Mouse (Mus musculus) intestine, embryonic 16.5 days (tissue): ENCODE data around the gene Vcan. TPM values are rescaled to one million over a fixed set of nuclear protein-coding genes. Genes with fewer than 3 reads are reported as not detected.

Source experiments
- ATAC-seq: fragments of 200-750 bp; cut with Nextera tagmentation; 2 replicates; pipeline ENCODE4 v1.8.0; 2017; ENCODE audit warnings: moderate TSS enrichment, moderate library complexity
- H3K27ac ChIP-seq: fragments of 300-500 bp; sonication (generic); 2 replicates; pipeline ENCODE4 v1.5.1; 2014; ENCODE audit warnings: mild to moderate bottlenecking, low read length
- H3K27me3 ChIP-seq: fragments of 300-500 bp; sonication (generic); replicated peaks from 2 replicates; pipeline ENCODE4 v1.6.1; 2014; ENCODE audit warnings: low read length, control low read depth, mixed read lengths; ENCODE audit not compliant: control insufficient read depth, insufficient read depth
- H3K36me3 ChIP-seq: fragments of 300-500 bp; sonication (generic); 2 replicates; pipeline ENCODE4 v1.6.1; 2014; ENCODE audit warnings: low read length, control low read depth; ENCODE audit not compliant: control insufficient read depth, insufficient read depth
- H3K4me1 ChIP-seq: fragments of 300-500 bp; sonication (generic); 2 replicates; pipeline ENCODE4 v1.6.1; 2014; ENCODE audit warnings: low read length, control low read depth, mixed read lengths; ENCODE audit not compliant: control insufficient read depth, insufficient read depth
- H3K4me2 ChIP-seq: fragments of 300-500 bp; sonication (generic); 2 replicates; pipeline ENCODE4 v1.6.1; 2014; ENCODE audit warnings: low read depth, low read length, control low read depth
- H3K4me3 ChIP-seq: fragments of 300-500 bp; sonication (generic); 2 replicates; pipeline ENCODE4 v1.5.1; 2014; ENCODE audit warnings: mild to moderate bottlenecking, low read length
- H3K9ac ChIP-seq: fragments of 300-500 bp; sonication (generic); 2 replicates; pipeline ENCODE4 v1.6.1; 2014; ENCODE audit warnings: low read depth, low read length
- H3K9me3 ChIP-seq: fragments of 300-500 bp; sonication (generic); 2 replicates; pipeline ENCODE4 v1.6.1; 2016; ENCODE audit warnings: low read length, control low read depth; ENCODE audit not compliant: control insufficient read depth
- WGBS: fragments of 180-500 bp; shearing (Covaris S2); extraction: QIAGEN DNeasy Blood & Tissue Kit; methylation state at CpG from one replicate; pipeline ENCODE4 v1.1.7; 2014; 5-methylcytosine and 5-hydroxymethylcytosine counted together
- polyA plus RNA-seq: library from polyadenylated mRNA; unstranded; fragments of >200 nt; fragmentation: Nextera tagmentation; extraction: Ambion mirVana; gene quantifications from 2 replicates; pipeline ENCODE4 v1.2.1, GENCODE M21; 2015

The Vcan gene
- polyA plus RNA-seq, 1 experiment from 2014 or later: 15.6 TPM

DNA sequence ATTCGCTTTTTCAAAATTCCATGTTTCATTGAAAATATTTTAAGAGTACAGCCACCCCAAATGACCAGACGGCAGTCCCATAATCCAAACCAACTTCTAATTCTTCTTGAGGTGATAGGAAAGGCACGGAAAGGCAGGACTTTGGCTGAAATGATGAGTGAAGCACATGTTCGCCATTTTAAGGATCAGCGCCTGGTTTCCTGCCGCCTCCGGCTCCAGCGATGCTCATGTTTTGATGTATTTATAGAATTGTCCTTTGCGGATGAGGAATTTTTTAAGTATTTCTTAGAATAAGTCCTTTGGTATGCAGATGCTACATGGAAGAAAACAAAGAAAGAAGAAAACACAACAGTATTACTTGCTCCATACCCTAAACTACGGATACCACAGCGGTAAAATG lies 85.3 kb downstream of the Vcan start:
- no peak overlapping the region for H3K4me3 ChIP-seq
- no peak overlapping the region for H3K4me2 ChIP-seq
- no peak overlapping the region for H3K27ac ChIP-seq
- 96% methylated on average over 11 of the region's 11 CpGs for WGBS
- no peaks in the 10 kb centered on the region for H3K4me1 ChIP-seq
- no peak overlapping the region for H3K9ac ChIP-seq
- ATAC-seq: no peak
- no peaks in the 10 kb centered on the region for H3K36me3 ChIP-seq
- H3K9me3 ChIP-seq: no peaks in the 10 kb centered on the region
- no peaks in the 10 kb centered on the region for H3K27me3 ChIP-seq

DNA sequence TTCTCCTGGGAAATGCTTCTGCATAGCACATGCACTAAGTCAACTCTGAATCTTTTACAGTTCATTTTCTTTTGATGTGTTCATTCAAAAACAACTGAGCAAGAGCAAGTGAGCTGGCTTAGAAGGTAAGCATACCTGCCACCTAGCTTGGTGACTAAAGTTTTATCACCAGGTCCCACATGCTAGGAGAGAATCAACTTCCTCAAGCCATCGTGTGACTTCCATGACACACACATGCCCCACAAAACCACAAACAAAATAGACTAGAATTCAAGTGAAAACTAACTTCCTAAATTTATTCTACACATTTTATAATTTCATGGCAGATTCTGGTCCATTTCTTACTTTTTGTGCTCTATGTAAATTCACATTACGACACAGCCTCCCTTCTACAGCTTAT lies 89.0 kb downstream of the Vcan start:
- WGBS: 80% methylated on average over 2 of the region's 2 CpGs
- Histone ChIP-seq H3K4me2 (no peak overlapping the region), H3K4me1 (no peaks in the 10 kb centered on the region), H3K36me3 (no peaks in the 10 kb centered on the region), H3K27me3 (no peaks in the 10 kb centered on the region), H3K9ac (no peak overlapping the region), H3K9me3 (no peaks in the 10 kb centered on the region), H3K27ac (no peak overlapping the region), H3K4me3 (no peak overlapping the region)
- ATAC-seq: no peak

DNA sequence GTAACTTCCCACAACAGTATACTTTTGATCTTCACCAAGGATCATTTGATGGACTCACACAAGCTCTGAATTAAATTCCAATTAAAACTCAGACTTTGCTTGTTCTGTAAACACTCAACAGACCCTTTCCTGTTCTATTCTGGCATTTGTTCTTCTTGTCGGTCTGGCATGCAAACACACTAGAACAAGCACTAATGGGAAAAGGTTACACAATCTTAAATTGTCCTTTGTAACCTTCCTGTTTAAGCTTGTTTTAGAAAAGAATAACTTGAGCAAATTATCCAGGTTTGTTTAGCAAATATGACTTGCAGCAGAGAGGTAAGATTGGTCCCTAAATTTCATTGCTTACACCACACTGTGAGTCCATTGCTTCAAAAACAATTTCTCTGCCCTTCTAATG lies 89.5 kb downstream of the Vcan start:
- H3K27me3 ChIP-seq: no peaks in the 10 kb centered on the region

DNA sequence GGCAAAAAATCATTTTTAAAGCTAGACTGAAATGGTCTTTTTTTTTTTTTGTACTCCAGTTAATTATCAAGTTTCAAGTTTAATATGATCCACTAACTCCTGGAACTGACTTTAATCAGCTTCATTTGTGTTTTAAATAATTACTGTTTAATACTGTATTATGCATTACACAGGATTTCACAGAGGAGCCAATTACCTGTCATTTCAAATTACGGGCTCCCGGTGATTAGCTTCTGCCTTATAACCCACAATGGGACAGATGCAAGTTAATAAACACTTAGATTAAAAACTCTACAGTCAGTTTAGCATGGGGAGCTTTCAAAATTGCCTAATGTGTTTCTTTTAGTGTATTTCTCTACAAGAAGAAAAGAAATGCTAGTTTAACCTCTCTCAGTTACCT lies 96.7 kb downstream of the Vcan start:
- ATAC-seq: no peak
- H3K4me3 ChIP-seq: no peak overlapping the region
- no peaks in the 10 kb centered on the region for H3K4me1 ChIP-seq
- WGBS: 82% methylated on average over 2 of the region's 2 CpGs
- H3K27ac ChIP-seq: no peak overlapping the region
- no peaks in the 10 kb centered on the region for H3K9me3 ChIP-seq
- no peak overlapping the region for H3K4me2 ChIP-seq
- H3K36me3 ChIP-seq: no peaks in the 10 kb centered on the region
- no peaks in the 10 kb centered on the region for H3K27me3 ChIP-seq
- no peak overlapping the region for H3K9ac ChIP-seq

More for the DNA sequence above, 89.5 kb downstream of the Vcan start:
- no peaks in the 10 kb centered on the region for H3K36me3 ChIP-seq
- H3K4me3 ChIP-seq: no peak overlapping the region
- no peak overlapping the region for H3K27ac ChIP-seq
- H3K4me1 ChIP-seq: no peaks in the 10 kb centered on the region
- ATAC-seq: no peak
- no peaks in the 10 kb centered on the region for H3K9me3 ChIP-seq
- no peak overlapping the region for H3K9ac ChIP-seq
- WGBS: 41% methylated on average over 1 of the region's 1 CpGs
- H3K4me2 ChIP-seq: no peak overlapping the region

DNA sequence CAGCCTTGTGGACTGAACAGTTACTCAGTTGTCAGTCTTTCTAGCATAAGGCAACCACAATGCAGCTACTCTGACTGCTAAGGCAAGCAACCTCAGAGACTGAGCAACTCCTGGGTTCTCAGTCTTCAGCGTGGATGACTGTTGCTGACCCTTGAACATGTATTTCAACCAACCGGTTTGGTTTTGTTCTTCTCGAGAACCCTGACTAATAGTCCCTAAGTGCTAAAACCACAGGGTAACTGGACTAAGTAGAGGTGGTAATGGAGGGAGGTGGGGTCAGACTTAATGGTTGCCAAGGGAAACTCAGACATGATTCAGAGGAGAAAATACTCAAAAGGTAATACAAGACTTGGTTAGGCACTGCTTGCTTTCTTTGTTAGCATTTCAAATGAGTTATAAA lies 105.3 kb downstream of the Vcan start:
- Histone ChIP-seq H3K27ac (no peak overlapping the region), H3K4me2 (no peak overlapping the region), H3K36me3 (no peaks in the 10 kb centered on the region), H3K4me1 (no peaks in the 10 kb centered on the region), H3K27me3 (no peaks in the 10 kb centered on the region), H3K9ac (no peak overlapping the region), H3K4me3 (no peak overlapping the region), H3K9me3 (no peaks in the 10 kb centered on the region)
- ATAC-seq: no peak
- WGBS: 75% methylated on average over 3 of the region's 3 CpGs

DNA sequence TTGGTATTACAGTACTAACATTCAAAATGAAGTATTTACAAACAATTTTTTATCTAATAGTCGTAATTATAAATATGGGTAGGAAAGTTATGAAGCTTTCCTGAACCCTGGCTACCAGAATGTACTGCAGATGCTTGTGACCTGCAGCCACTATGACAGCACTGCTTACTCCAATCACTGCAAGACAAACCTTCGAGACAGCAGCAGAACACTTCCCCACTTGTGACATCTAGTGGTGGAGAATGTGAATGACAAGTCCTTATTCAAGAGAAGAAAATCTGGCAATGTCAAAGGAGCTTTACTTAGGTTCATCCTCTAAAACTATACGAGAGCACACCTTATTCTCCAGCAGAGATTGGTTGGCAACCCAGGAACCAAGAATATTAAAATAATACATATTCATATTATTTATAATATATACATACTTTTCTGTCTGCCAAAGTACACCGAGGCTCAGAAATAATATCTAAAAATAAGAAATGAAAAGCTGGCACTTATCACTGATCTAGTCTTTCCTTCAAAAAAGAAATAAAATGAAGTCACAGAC lies 108.1 kb downstream of the Vcan start:
- H3K4me2 ChIP-seq: no peak overlapping the region
- no peak overlapping the region for H3K27ac ChIP-seq
- H3K4me1 ChIP-seq: no peaks in the 10 kb centered on the region
- H3K27me3 ChIP-seq: no peaks in the 10 kb centered on the region
- no peaks in the 10 kb centered on the region for H3K36me3 ChIP-seq
- 0 out of 2 replicates have a peak, but pooled peaks have one; percentile 46 for ATAC-seq
- no peak overlapping the region for H3K4me3 ChIP-seq
- 31% methylated on average over 4 of the region's 4 CpGs for WGBS
- no peaks in the 10 kb centered on the region for H3K9me3 ChIP-seq
- no peak overlapping the region for H3K9ac ChIP-seq

DNA sequence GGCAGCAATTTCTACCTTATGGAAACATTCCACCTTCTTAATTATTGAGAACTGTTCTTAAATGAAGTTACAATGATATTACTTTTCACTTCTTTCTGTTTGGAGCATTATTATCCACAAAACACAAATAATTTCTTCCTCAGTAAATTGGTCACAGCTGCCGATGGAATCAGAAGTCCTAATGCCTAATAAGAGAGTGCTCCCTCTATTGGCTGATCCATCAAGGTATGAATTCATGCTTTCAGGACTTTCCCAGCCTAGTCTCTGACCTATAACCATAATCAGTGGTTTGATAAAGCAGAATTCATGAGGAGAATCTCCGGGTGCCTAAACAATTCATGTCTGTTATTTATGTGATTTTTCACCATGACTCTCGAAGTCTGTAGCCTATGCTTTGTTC lies 123.2 kb downstream of the Vcan start:
- no peak overlapping the region for H3K9ac ChIP-seq
- H3K4me3 ChIP-seq: no peak overlapping the region
- H3K36me3 ChIP-seq: no peaks in the 10 kb centered on the region
- H3K9me3 ChIP-seq: no peaks in the 10 kb centered on the region
- no peak overlapping the region for H3K27ac ChIP-seq
- no peak overlapping the region for H3K4me2 ChIP-seq
- no peaks in the 10 kb centered on the region for H3K4me1 ChIP-seq
- no peaks in the 10 kb centered on the region for H3K27me3 ChIP-seq
- no peak for ATAC-seq
- 78% methylated on average over 3 of the region's 3 CpGs for WGBS

DNA sequence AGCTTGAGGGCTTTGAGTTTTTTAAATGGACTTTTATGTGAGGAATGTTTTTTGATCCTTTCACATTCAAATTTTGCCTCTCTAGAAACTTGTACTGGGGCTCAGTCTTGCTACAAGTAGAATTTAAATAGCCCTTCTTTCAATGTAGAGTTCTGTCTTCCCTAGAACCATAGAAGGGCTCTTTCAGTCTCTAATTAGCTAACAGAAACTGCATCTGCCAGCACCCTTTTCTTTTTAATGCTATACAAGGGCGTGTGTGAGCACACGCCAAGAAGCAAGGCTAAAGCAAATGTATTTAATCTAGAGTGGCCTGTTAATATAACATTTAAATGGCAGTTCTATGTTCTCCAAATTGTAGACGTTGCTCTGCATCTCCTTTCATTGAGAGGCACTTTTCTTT lies 134.9 kb downstream of the Vcan start:
- H3K4me1 ChIP-seq: no peaks in the 10 kb centered on the region
- no peaks in the 10 kb centered on the region for H3K36me3 ChIP-seq
- no peaks in the 10 kb centered on the region for H3K27me3 ChIP-seq
- no peak for ATAC-seq
- no peaks in the 10 kb centered on the region for H3K9me3 ChIP-seq
- no peak overlapping the region for H3K4me2 ChIP-seq
- WGBS: 62% methylated on average over 3 of the region's 3 CpGs
- no peak overlapping the region for H3K9ac ChIP-seq
- no peak overlapping the region for H3K27ac ChIP-seq
- H3K4me3 ChIP-seq: no peak overlapping the region
